Mouse (Mus musculus) G1E (cell line): ENCODE data around the gene Tbc1d10b. TPM values are rescaled to one million over a fixed set of nuclear protein-coding genes. Genes with fewer than 3 reads are reported as not detected.

Experiments
- ATAC-seq: 2 replicates; pipeline ENCODE4 v1.8.0; 2016; ENCODE audit warnings: mild to moderate bottlenecking; ENCODE audit not compliant: insufficient number of reproducible peaks, poor library complexity, low FRiP score, severe bottlenecking; ENCODE audit errors: extremely low read depth
- DNase-seq: peaks from one replicate; pipeline ENCODE4 v3.0.0; 2012; ENCODE audit warnings: low spot score
- H3K27me3 ChIP-seq: 2 replicates; pipeline ENCODE4 v1.6.1; 2012; ENCODE audit warnings: mild to moderate bottlenecking, low read length, inconsistent platforms; ENCODE audit not compliant: insufficient read depth
- H3K36me3 ChIP-seq: replicated peaks from 2 replicates; pipeline ENCODE3; 2012; ENCODE audit warnings: mild to moderate bottlenecking, inconsistent platforms
- H3K4me1 ChIP-seq: 2 replicates; pipeline ENCODE4 v1.6.1; 2012; ENCODE audit warnings: low read depth, low read length, inconsistent platforms, mixed read lengths; ENCODE audit not compliant: insufficient read depth
- H3K4me3 ChIP-seq: 2 replicates; pipeline ENCODE4 v1.5.1; 2012; ENCODE audit warnings: low read depth, mild to moderate bottlenecking, inconsistent platforms, low read length, moderate library complexity, mixed read lengths
- H3K9me3 ChIP-seq: replicated peaks from 2 replicates; pipeline ENCODE4 v1.6.1; 2012; ENCODE audit warnings: inconsistent platforms
- CTCF ChIP-seq: IDR thresholded peaks from 2 replicates; pipeline ENCODE4 v1.5.1; 2012; ENCODE audit warnings: low read depth, low read length, inconsistent platforms, mixed read lengths
- GATA1 ChIP-seq: IDR thresholded peaks from 2 replicates; pipeline ENCODE4 v1.6.1; 2012; ENCODE audit warnings: borderline replicate concordance, low read length, inconsistent platforms, mixed read lengths
- GATA2 ChIP-seq: IDR thresholded peaks from 2 replicates; pipeline ENCODE4 v1.6.1; 2012; ENCODE audit warnings: low read depth, low read length, inconsistent platforms, borderline replicate concordance
- POLR2AphosphoS5 ChIP-seq: IDR thresholded peaks from 2 replicates; pipeline ENCODE4 v1.6.1; 2012; ENCODE audit warnings: low read depth, low read length, inconsistent platforms; ENCODE audit not compliant: insufficient replicate concordance
- TAL1 ChIP-seq: conservative IDR thresholded peaks from 2 replicates; pipeline ENCODE4 v1.6.1; 2012; ENCODE audit warnings: low read depth, low read length, inconsistent platforms, mixed read lengths
- polyA plus RNA-seq: library from polyadenylated mRNA; stranded (reverse); fragments of >175 nt; gene quantifications from 2 replicates; pipeline ENCODE4 v1.2.3, GENCODE M21; 2012
- total RNA-seq, 2 experiments: library from RNA; stranded (forward) in 1 of 2; stranded (reverse) in 1 of 2; fragments of 200-1000 nt in 1 of 2; fragments of >200 nt in 1 of 2; fragmentation: Nextera tagmentation in 1 of 2; gene quantifications; 2 replicates each; pipeline ENCODE4 v1.2.3; 2014 to 2017

Gene Tbc1d10b
- total RNA-seq (2014; fragmentation: Nextera tagmentation), result 19.5 and 26.7 TPM in 2 replicates
- 38.3 and 40.1 TPM in 2 replicates for total RNA-seq (2017)
- polyA plus RNA-seq, result 72.0 and 74.1 TPM in 2 replicates

DNA sequence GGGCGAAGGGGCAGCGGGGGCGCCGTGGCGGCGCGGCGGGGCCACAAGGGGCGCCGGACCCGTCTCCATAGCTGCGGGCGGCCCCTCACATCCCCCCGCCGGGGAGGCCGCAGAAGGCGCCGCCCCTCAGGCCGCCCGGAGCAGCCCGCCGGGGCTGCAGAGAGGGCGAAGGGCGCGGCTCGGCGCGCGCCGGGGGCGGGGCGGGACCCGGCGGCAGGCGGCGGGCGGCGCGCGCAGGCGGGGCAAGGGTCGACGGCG is at the start of gene Tbc1d10b:
Gene Tbc1d10b (minus strand): TSS at position 174 of the 258 bp plus-strand sequence.
- peak within 1 kb of the TSS; percentile 76 for H3K4me3 ChIP-seq
- DNase-seq, result no peak
- peaks cover 68% of the 10 kb centered on the region for H3K4me1 ChIP-seq
- no peak for ATAC-seq
- no peaks in the 10 kb centered on the region for H3K27me3 ChIP-seq
- no peaks in the 10 kb centered on the region for H3K9me3 ChIP-seq
- H3K36me3 ChIP-seq, result peaks cover 27% of the 10 kb centered on the region
- TF ChIP-seq GATA2 (no peak), POLR2AphosphoS5 (no peak), CTCF (no peak), GATA1 (no peak)

DNA sequence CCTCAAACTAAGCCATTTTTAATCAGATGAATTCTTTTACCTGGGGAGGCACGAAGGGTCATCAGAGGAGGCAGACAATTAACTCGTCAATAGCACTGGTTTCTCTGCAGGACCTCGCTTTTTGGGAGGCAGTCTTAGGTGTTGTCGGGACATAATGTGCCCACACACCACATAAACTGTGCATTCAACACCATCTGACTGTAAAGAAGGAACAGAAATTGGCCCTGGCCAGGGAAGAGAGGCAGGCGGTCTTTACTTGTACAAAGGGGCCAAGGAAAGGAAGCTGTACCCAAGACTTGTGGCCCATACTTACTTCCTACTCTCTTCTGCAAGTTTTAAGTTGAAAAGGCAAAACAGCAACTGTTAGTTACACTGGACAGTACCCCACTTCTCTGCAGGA is 48.2 kb upstream of the Tbc1d10b start:
- no peaks in the 10 kb centered on the region for H3K27me3 ChIP-seq
- H3K4me3 ChIP-seq, result no peak overlapping the region
- H3K9me3 ChIP-seq, result no peaks in the 10 kb centered on the region
- no peak for DNase-seq
- H3K36me3 ChIP-seq, result peaks cover 61% of the 10 kb centered on the region
- H3K4me1 ChIP-seq, result peaks cover 73% of the 10 kb centered on the region
- no peak for TF ChIP-seq POLR2AphosphoS5
- TF ChIP-seq TAL1, result no peak
- TF ChIP-seq GATA1, result no peak
- no peak for ATAC-seq

- peaks cover 65% of the 10 kb centered on the region for H3K36me3 ChIP-seq
- peaks cover 68% of the 10 kb centered on the region for H3K4me1 ChIP-seq
- H3K4me3 ChIP-seq, result no peak overlapping the region
- no peak for DNase-seq
- H3K9me3 ChIP-seq, result no peaks in the 10 kb centered on the region
- H3K27me3 ChIP-seq, result no peaks in the 10 kb centered on the region
- ATAC-seq, result no peak
- TF ChIP-seq POLR2AphosphoS5 (no peak), GATA1 (no peak), TAL1 (no peak), GATA2 (no peak), CTCF (no peak)
Measured at GRCm38 (mm10) chr7:127255965-127256364, 47.7 kb upstream of the Tbc1d10b start.

DNA sequence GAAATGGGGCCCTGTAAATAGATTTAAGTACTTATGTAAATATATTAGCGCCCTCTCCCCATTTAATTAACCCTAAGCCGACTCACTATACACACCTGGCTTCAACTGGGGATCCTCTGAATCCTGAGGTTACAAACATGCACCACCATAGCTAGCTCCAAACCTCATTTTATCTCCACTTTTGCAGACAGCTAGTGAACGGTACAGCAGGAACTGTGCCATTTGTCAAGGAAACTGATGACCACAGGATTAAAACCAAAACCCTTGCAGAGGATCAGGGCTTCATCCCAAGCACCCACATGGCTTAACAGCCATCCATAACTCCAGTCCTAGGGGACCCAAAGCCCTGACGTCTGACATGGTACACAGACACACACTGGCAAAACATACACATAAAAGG is 46.7 kb upstream of the Tbc1d10b start:
- Histone ChIP-seq H3K4me1 (peaks cover 69% of the 10 kb centered on the region), H3K36me3 (peaks cover 72% of the 10 kb centered on the region), H3K4me3 (no peak overlapping the region; the same call in 1 of the 2 replicates), H3K27me3 (no peaks in the 10 kb centered on the region), H3K9me3 (no peaks in the 10 kb centered on the region)
- no peak for DNase-seq
- no peak for ATAC-seq
- TF ChIP-seq GATA1 (no peak), POLR2AphosphoS5 (no peak), CTCF (no peak), TAL1 (no peak), GATA2 (no peak)

- Histone ChIP-seq H3K9me3 (no peaks in the 10 kb centered on the region), H3K36me3 (peaks cover 79% of the 10 kb centered on the region), H3K4me1 (peaks cover 68% of the 10 kb centered on the region), H3K27me3 (no peaks in the 10 kb centered on the region), H3K4me3 (peak overlapping the region; percentile 77)
- DNase-seq (peak; percentile 74), ATAC-seq (peak; percentile 73)
- TF ChIP-seq POLR2AphosphoS5, result no peak
- TF ChIP-seq GATA2, result no peak
- TF ChIP-seq CTCF, result no peak
- TF ChIP-seq TAL1, result no peak
- no peak for TF ChIP-seq GATA1
Measured at GRCm38 (mm10) chr7:127253821-127254769, 45.8 kb upstream of the Tbc1d10b start.

DNA sequence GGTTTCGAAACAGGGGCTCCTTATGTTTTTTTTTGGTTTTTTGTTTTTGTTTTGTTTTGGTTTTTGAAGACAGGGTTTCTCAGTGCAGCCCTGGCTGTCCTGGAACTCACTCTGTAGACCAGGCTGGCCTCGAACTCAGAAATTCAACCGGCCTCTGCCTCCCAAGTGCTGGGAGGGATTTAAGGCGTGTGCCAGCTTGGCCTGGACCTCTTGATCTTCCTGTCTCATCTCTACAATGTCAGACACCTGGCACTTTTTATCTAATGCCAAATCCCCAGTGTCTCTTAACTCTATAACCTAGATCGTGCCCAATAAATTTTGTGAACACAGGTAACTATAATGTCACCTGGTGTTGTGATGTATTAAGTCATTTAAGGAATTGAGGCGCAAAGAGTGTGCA is 45.1 kb upstream of the Tbc1d10b start:
- peaks cover 77% of the 10 kb centered on the region for H3K36me3 ChIP-seq
- peaks cover 63% of the 10 kb centered on the region for H3K4me1 ChIP-seq

More for the DNA sequence above, 45.1 kb upstream of the Tbc1d10b start:
- TF ChIP-seq CTCF (no peak), GATA1 (no peak), GATA2 (no peak), POLR2AphosphoS5 (no peak), TAL1 (no peak)
- DNase-seq, result no peak
- H3K4me3 ChIP-seq, result peak overlapping the region; percentile 77
- H3K9me3 ChIP-seq, result no peaks in the 10 kb centered on the region
- no peak for ATAC-seq
- H3K27me3 ChIP-seq, result no peaks in the 10 kb centered on the region
